Mouse (Mus musculus): ENCODE measurements around the gene Cox7b. TPM values are rescaled to one million over a fixed set of nuclear protein-coding genes. Genes with fewer than 3 reads are reported as not detected.

The Cox7b gene
- polyA plus RNA-seq, 1 experiment from 2014 or later = 413 TPM

DNA sequence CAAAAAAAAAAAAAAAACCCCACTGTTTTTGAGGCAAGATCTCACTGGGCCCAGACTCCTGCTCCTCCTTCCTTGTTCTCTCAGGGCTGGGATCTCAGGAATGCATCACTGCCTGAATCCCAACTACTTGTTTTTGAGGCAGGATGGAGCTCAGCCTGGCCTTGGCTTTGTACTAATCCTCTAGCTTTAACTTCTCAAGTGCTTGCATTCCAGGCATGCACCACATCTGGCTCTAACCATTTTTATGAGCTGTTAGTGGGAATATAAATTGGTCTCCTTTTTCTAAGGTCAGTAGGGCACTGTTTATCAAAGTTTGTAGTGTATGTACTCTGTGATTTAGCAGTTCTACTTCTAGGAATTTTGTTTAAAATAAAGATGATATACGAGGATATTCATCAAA, 32.7 kb downstream of the Cox7b start:
- Histone ChIP-seq H3K4me1 (ENCODE audit: insufficient read depth, low read length) (peaks cover 27% of the 10 kb centered on the region; the same call in 1 of the 2 replicates), H3K36me3 (ENCODE audit: insufficient read depth, low read length) (no peaks in the 10 kb centered on the region), H3K9ac (replicated peaks; ENCODE audit: low read length) (no peak overlapping the region), H3K4me2 (replicated peaks; ENCODE audit: low read depth, low read length) (no peak overlapping the region), H3K4me3 (ENCODE audit: low read length) (no peak overlapping the region), H3K9me3 (ENCODE audit: low read length) (no peaks in the 10 kb centered on the region), H3K27me3 (ENCODE audit: insufficient read depth, low read length) (peaks cover 4% of the 10 kb centered on the region; the same call in 1 of the 2 replicates), H3K27ac (ENCODE audit: low read length) (no peak overlapping the region)
- ATAC-seq (ENCODE audit: low FRiP score, low TSS enrichment) = peak; percentile 74; the same call in 1 of the 2 replicates
- WGBS = 46% methylated on average over 1 of the region's 1 CpGs

Other genes with a start within 250 kb of the Cox7b start
- gene Atrx, start 86.3 kb upstream of the Cox7b start, polyA plus RNA-seq (2015; fragmentation: Nextera tagmentation; extraction: Ambion mirVana) = 174 and 197 TPM in 2 replicates
- 72.5 and 76.9 TPM in 2 replicates for gene Magt1, start 3.8 kb upstream of the Cox7b start, polyA plus RNA-seq (2015; fragmentation: Nextera tagmentation; extraction: Ambion mirVana)
- gene Atp7a, start 11.6 kb downstream of the Cox7b start, polyA plus RNA-seq (2015; fragmentation: Nextera tagmentation; extraction: Ambion mirVana) = 29.0 and 29.4 TPM in 2 replicates
- gene Tlr13, start 127.5 kb downstream of the Cox7b start, polyA plus RNA-seq (2015; fragmentation: Nextera tagmentation; extraction: Ambion mirVana) = 0.40 and 0.44 TPM in 2 replicates
- gene Pgk1, start 171.4 kb downstream of the Cox7b start, polyA plus RNA-seq (2015; fragmentation: Nextera tagmentation; extraction: Ambion mirVana) = 357 and 397 TPM in 2 replicates
- gene Taf9b, start 205.5 kb downstream of the Cox7b start, polyA plus RNA-seq (2015; fragmentation: Nextera tagmentation; extraction: Ambion mirVana) = 9.6 and 11.5 TPM in 2 replicates
- not detected in 2 replicates for gene Fnd3c2, start 239.7 kb downstream of the Cox7b start, polyA plus RNA-seq (2015; fragmentation: Nextera tagmentation; extraction: Ambion mirVana)